Mouse (Mus musculus) embryonic facial prominence, embryonic 14.5 days (tissue): Measurements from ENCODE around the gene Slc44a3. TPM values are rescaled to one million over a fixed set of nuclear protein-coding genes. Genes with fewer than 3 reads are reported as not detected.

Experiments
- ATAC-seq: fragments of 200-750 bp; cut with Nextera tagmentation; 2 replicates; pipeline ENCODE4 v1.8.0; 2017; ENCODE audit warnings: low read depth, moderate number of reproducible peaks, moderate TSS enrichment
- DNase-seq: peaks from one replicate; pipeline ENCODE4 v3.0.0-alpha.2; 2015; ENCODE audit warnings: low spot score
- H3K27ac ChIP-seq: fragments of 300-500 bp; sonication (generic); replicated peaks from 2 replicates; pipeline ENCODE4 v1.5.1; 2014; ENCODE audit warnings: low read depth, mild to moderate bottlenecking, low read length, moderate library complexity
- H3K27me3 ChIP-seq: fragments of 300-500 bp; sonication (generic); replicated peaks from 2 replicates; pipeline ENCODE4 v1.6.1; 2014; ENCODE audit warnings: low read length; ENCODE audit not compliant: control insufficient read depth, insufficient read depth
- H3K36me3 ChIP-seq: fragments of 300-500 bp; sonication (generic); 2 replicates; pipeline ENCODE4 v1.6.1; 2014; ENCODE audit warnings: low read length, mixed read lengths; ENCODE audit not compliant: control insufficient read depth, insufficient read depth
- H3K4me1 ChIP-seq: fragments of 300-500 bp; sonication (generic); 2 replicates; pipeline ENCODE4 v1.6.1; 2014; ENCODE audit warnings: antibody characterized with exemption, low read length; ENCODE audit not compliant: control insufficient read depth, insufficient read depth
- H3K4me2 ChIP-seq: fragments of 300-500 bp; sonication (generic); 2 replicates; pipeline ENCODE4 v1.6.1; 2014; ENCODE audit warnings: low read depth, mild to moderate bottlenecking, low read length, moderate library complexity, mixed read lengths
- H3K4me3 ChIP-seq: fragments of 300-500 bp; sonication (generic); 2 replicates; pipeline ENCODE4 v1.5.1; 2014; ENCODE audit warnings: low read depth, mild to moderate bottlenecking, low read length
- H3K9ac ChIP-seq: fragments of 300-500 bp; sonication (generic); 2 replicates; pipeline ENCODE4 v1.6.1; 2014; ENCODE audit warnings: low read depth, mild to moderate bottlenecking, low read length, moderate library complexity, mixed read lengths
- H3K9me3 ChIP-seq: fragments of 300-500 bp; sonication (generic); 2 replicates; pipeline ENCODE4 v1.6.1; 2016; ENCODE audit warnings: low read length; ENCODE audit not compliant: control insufficient read depth
- whole genome bisulfite sequencing: fragments of 180-500 bp; shearing (Covaris S2); extraction: QIAGEN DNeasy Blood & Tissue Kit; methylation state at CpG from one replicate; pipeline ENCODE4 v1.1.7; 2014; 5-methylcytosine and 5-hydroxymethylcytosine counted together
- polyA plus RNA-seq: library from polyadenylated mRNA; unstranded; fragments of >200 nt; fragmentation: Nextera tagmentation; extraction: Ambion mirVana; gene quantifications from 2 replicates; pipeline ENCODE4 v1.2.1, GENCODE M21; 2014

Slc44a3 gene
- 4.9 and 6.4 TPM in 2 replicates for polyA plus RNA-seq

GRCm38 (mm10) chr3:121532176-121532575, at the start of gene Slc44a3:
Gene Slc44a3 (minus strand): TSS chr3:121532404.
- Histone ChIP-seq H3K9me3 (no peaks in the 10 kb centered on the region), H3K27ac (no peak within 1 kb of the TSS), H3K36me3 (no peaks in the 10 kb centered on the region), H3K4me2 (peak within 1 kb of the TSS; percentile 51), H3K4me3 (peak within 1 kb of the TSS; percentile 21), H3K4me1 (peaks cover 8% of the 10 kb centered on the region), H3K27me3 (peaks cover 12% of the 10 kb centered on the region), H3K9ac (peak within 1 kb of the TSS; percentile 53)
- WGBS = 6% methylated on average over 21 of the region's 24 CpGs
- DNase-seq (peak; percentile 83), ATAC-seq (peak; percentile 88)

- H3K4me2 ChIP-seq = no peak overlapping the region
- ATAC-seq (no peak), DNase-seq (no peak)
- H3K4me3 ChIP-seq = no peak overlapping the region
- H3K36me3 ChIP-seq = no peaks in the 10 kb centered on the region
- 86% methylated on average over 6 of the region's 6 CpGs for WGBS
- no peak overlapping the region for H3K9ac ChIP-seq
- no peaks in the 10 kb centered on the region for H3K9me3 ChIP-seq
- H3K4me1 ChIP-seq = peaks cover 25% of the 10 kb centered on the region
- H3K27ac ChIP-seq = no peak overlapping the region
- H3K27me3 ChIP-seq = no peaks in the 10 kb centered on the region
Observed at GRCm38 (mm10) chr3:121579880-121580549, 47.8 kb upstream of the Slc44a3 start.

- no peak overlapping the region for H3K27ac ChIP-seq
- H3K4me2 ChIP-seq = no peak overlapping the region
- H3K27me3 ChIP-seq = no peaks in the 10 kb centered on the region
- no peak overlapping the region for H3K9ac ChIP-seq
- no peak overlapping the region for H3K4me3 ChIP-seq
- ATAC-seq (no peak), DNase-seq (no peak)
- WGBS = 91% methylated on average over 5 of the region's 5 CpGs
- peaks cover 18% of the 10 kb centered on the region for H3K4me1 ChIP-seq
- no peaks in the 10 kb centered on the region for H3K36me3 ChIP-seq
- no peaks in the 10 kb centered on the region for H3K9me3 ChIP-seq
Observed at GRCm38 (mm10) chr3:121579402-121579801, 47.2 kb upstream of the Slc44a3 start.

- Histone ChIP-seq H3K9me3 (no peaks in the 10 kb centered on the region), H3K27me3 (no peaks in the 10 kb centered on the region), H3K36me3 (no peaks in the 10 kb centered on the region), H3K4me3 (no peak overlapping the region), H3K9ac (no peak overlapping the region), H3K4me2 (no peak overlapping the region), H3K4me1 (peaks cover 17% of the 10 kb centered on the region), H3K27ac (no peak overlapping the region)
- ATAC-seq = no peak
- DNase-seq = no peak
- WGBS = 39% methylated on average over 3 of the region's 5 CpGs
Observed at GRCm38 (mm10) chr3:121578706-121579105, 46.5 kb upstream of the Slc44a3 start.

- DNase-seq (no peak), ATAC-seq (no peak)
- Histone ChIP-seq H3K9me3 (no peaks in the 10 kb centered on the region), H3K9ac (no peak overlapping the region), H3K27ac (peak overlapping the region; percentile 80), H3K4me2 (no peak overlapping the region), H3K4me1 (peaks cover 17% of the 10 kb centered on the region), H3K4me3 (no peak overlapping the region), H3K36me3 (no peaks in the 10 kb centered on the region), H3K27me3 (no peaks in the 10 kb centered on the region)
- WGBS = 58% methylated on average over 5 of the region's 5 CpGs
Observed at GRCm38 (mm10) chr3:121577641-121578040, 45.4 kb upstream of the Slc44a3 start.

- peak overlapping the region; percentile 80 for H3K27ac ChIP-seq
- peak overlapping the region; percentile 18; the same call in 1 of the 2 replicates for H3K4me2 ChIP-seq
- peak; percentile 93 for DNase-seq
- no peaks in the 10 kb centered on the region for H3K36me3 ChIP-seq
- no peaks in the 10 kb centered on the region for H3K27me3 ChIP-seq
- peaks cover 17% of the 10 kb centered on the region for H3K4me1 ChIP-seq
- no peaks in the 10 kb centered on the region for H3K9me3 ChIP-seq
- WGBS = 12% methylated on average over 10 of the region's 10 CpGs
- H3K9ac ChIP-seq = no peak overlapping the region
- H3K4me3 ChIP-seq = no peak overlapping the region
- peak; percentile 89 for ATAC-seq
Observed at GRCm38 (mm10) chr3:121577032-121577591, 44.9 kb upstream of the Slc44a3 start.

GRCm38 (mm10) chr3:121576367-121576766, 44.2 kb upstream of the Slc44a3 start:
- Histone ChIP-seq H3K27ac (no peak overlapping the region; the same call in 1 of the 2 replicates), H3K9ac (no peak overlapping the region), H3K27me3 (no peaks in the 10 kb centered on the region), H3K4me2 (no peak overlapping the region), H3K4me1 (peaks cover 17% of the 10 kb centered on the region), H3K9me3 (no peaks in the 10 kb centered on the region), H3K36me3 (no peaks in the 10 kb centered on the region), H3K4me3 (no peak overlapping the region)
- WGBS = 55% methylated on average over 6 of the region's 6 CpGs
- ATAC-seq (no peak), DNase-seq (no peak)

- H3K9ac ChIP-seq = no peak overlapping the region
- peaks cover 17% of the 10 kb centered on the region for H3K4me1 ChIP-seq
- H3K27ac ChIP-seq = no peak overlapping the region
- H3K36me3 ChIP-seq = no peaks in the 10 kb centered on the region
- H3K4me3 ChIP-seq = no peak overlapping the region
- H3K9me3 ChIP-seq = no peaks in the 10 kb centered on the region
- WGBS = 69% methylated on average over 4 of the region's 4 CpGs
- H3K4me2 ChIP-seq = no peak overlapping the region
- ATAC-seq (no peak), DNase-seq (no peak)
- no peaks in the 10 kb centered on the region for H3K27me3 ChIP-seq
Observed at GRCm38 (mm10) chr3:121574386-121574785, 42.2 kb upstream of the Slc44a3 start.

- Histone ChIP-seq H3K4me1 (peaks cover 17% of the 10 kb centered on the region), H3K4me3 (no peak overlapping the region), H3K27ac (no peak overlapping the region), H3K36me3 (no peaks in the 10 kb centered on the region), H3K27me3 (no peaks in the 10 kb centered on the region), H3K9ac (no peak overlapping the region), H3K4me2 (no peak overlapping the region), H3K9me3 (no peaks in the 10 kb centered on the region)
- no peak for ATAC-seq
- WGBS = 63% methylated on average over 7 of the region's 7 CpGs
- no peak for DNase-seq
Observed at GRCm38 (mm10) chr3:121573858-121574257, 41.7 kb upstream of the Slc44a3 start.
